Mouse (Mus musculus): ENCODE measurements around the gene Kcnj11. TPM values are rescaled to one million over a fixed set of nuclear protein-coding genes. Genes with fewer than 3 reads are reported as not detected.

Kcnj11 gene
- total RNA-seq, 2 experiments from 2014 or later = not detected

- no peak for ATAC-seq (ENCODE audit: poor library complexity, severe bottlenecking)
These were observed 3.8 kb upstream of the Kcnj11 start for GRCm38 (mm10) chr7:46104256-46104915.

GRCm38 (mm10) chr7:46103771-46104170, 3.2 kb upstream of the Kcnj11 start:
- no peak for ATAC-seq (ENCODE audit: poor library complexity, severe bottlenecking)

- ATAC-seq (ENCODE audit: poor library complexity, severe bottlenecking) = no peak
These were observed 2.6 kb upstream of the Kcnj11 start for GRCm38 (mm10) chr7:46103075-46103591.

- ATAC-seq (ENCODE audit: poor library complexity, severe bottlenecking) = no peak
These were observed 882 bp downstream of the Kcnj11 start for GRCm38 (mm10) chr7:46099682-46100081.

GRCm38 (mm10) chr7:46098919-46099286, 1.7 kb downstream of the Kcnj11 start:
- ATAC-seq (ENCODE audit: poor library complexity, severe bottlenecking) = no peak

GRCm38 (mm10) chr7:46098221-46098918, 2.2 kb downstream of the Kcnj11 start:
- ATAC-seq (ENCODE audit: poor library complexity, severe bottlenecking) = no peak

GRCm38 (mm10) chr7:46097319-46097783, 3.2 kb downstream of the Kcnj11 start:
- ATAC-seq (ENCODE audit: poor library complexity, severe bottlenecking) = no peak

- peak; percentile 84 for ATAC-seq (ENCODE audit: poor library complexity, severe bottlenecking)
These were observed 4.4 kb downstream of the Kcnj11 start for GRCm38 (mm10) chr7:46096136-46096535.

- ATAC-seq (ENCODE audit: poor library complexity, severe bottlenecking) = no peak
These were observed 7.8 kb downstream of the Kcnj11 start for GRCm38 (mm10) chr7:46092803-46093202.

GRCm38 (mm10) chr7:46088241-46088640, 12.3 kb downstream of the Kcnj11 start:
- ATAC-seq (ENCODE audit: poor library complexity, severe bottlenecking) = no peak

- ATAC-seq (ENCODE audit: poor library complexity, severe bottlenecking) = no peak
These were observed 14.2 kb downstream of the Kcnj11 start for GRCm38 (mm10) chr7:46086378-46086777.

- no peak for ATAC-seq (ENCODE audit: poor library complexity, severe bottlenecking)
These were observed 15.6 kb downstream of the Kcnj11 start for GRCm38 (mm10) chr7:46084839-46085513.

GRCm38 (mm10) chr7:46084024-46084423, 16.5 kb downstream of the Kcnj11 start:
- no peak for ATAC-seq (ENCODE audit: poor library complexity, severe bottlenecking)

GRCm38 (mm10) chr7:46077675-46078074, 22.9 kb downstream of the Kcnj11 start:
- no peak for ATAC-seq (ENCODE audit: poor library complexity, severe bottlenecking)

- no peak for ATAC-seq (ENCODE audit: poor library complexity, severe bottlenecking)
These were observed 23.7 kb downstream of the Kcnj11 start for GRCm38 (mm10) chr7:46076844-46077243.

- ATAC-seq (ENCODE audit: poor library complexity, severe bottlenecking) = no peak
These were observed 31.7 kb downstream of the Kcnj11 start for GRCm38 (mm10) chr7:46068831-46069230.

GRCm38 (mm10) chr7:46063296-46063695, 37.3 kb downstream of the Kcnj11 start:
- no peak for ATAC-seq (ENCODE audit: poor library complexity, severe bottlenecking)

- ATAC-seq (ENCODE audit: poor library complexity, severe bottlenecking) = no peak
These were observed 39.0 kb downstream of the Kcnj11 start for GRCm38 (mm10) chr7:46061614-46062013.

- no peak for ATAC-seq (ENCODE audit: poor library complexity, severe bottlenecking)
These were observed 39.9 kb downstream of the Kcnj11 start for GRCm38 (mm10) chr7:46060688-46061087.

GRCm38 (mm10) chr7:46058882-46059281, 41.7 kb downstream of the Kcnj11 start:
- peak; percentile 88 for ATAC-seq (ENCODE audit: poor library complexity, severe bottlenecking)

- no peak for ATAC-seq (ENCODE audit: poor library complexity, severe bottlenecking)
These were observed 47.0 kb downstream of the Kcnj11 start for GRCm38 (mm10) chr7:46053566-46053965.
